In the genomic region with DNA sequence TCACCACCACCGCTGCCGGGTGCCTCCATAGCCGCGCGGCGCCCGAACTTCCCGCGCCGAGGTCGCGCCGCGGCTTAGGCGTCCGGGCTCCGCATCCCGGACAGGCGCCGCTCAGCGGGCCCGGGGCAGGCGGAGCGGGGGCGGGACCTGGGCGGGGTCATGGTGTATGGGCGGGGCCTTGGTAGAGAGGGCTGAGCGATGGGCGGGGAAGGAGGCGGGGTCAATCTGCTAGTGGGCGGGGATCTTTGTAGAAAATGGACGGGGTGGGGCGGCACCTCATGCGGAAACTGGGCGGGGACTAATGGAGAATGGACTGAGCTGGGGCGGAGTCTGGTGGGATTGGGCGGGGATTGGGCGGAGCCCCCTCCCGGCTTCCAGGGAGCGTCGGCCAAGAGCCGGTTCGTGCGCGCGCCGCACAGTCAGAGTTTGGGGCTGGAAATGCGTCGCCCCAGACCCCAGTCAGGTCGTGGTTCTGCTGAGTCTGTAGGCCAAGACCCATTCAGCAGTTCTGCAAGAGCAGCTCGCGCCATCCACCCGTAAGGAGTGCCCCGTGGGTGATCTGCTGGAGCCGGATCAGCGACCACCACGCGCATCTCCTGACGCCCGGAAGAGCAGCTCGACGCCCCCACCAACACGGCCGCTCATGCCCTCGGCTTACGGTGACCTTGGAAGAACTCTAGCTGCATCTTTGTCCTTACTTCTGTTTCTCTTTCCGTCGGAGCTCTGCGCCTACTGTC, we compare ENCODE assay signal across 8 mouse cellular contexts. TPM values are rescaled to one million over a fixed set of nuclear protein-coding genes. Genes with fewer than 3 reads are reported as not detected.
DNase-seq lines count a peak whose midpoint lies in the region; ATAC-seq and TF ChIP-seq lines count a peak whose summit lies in the region.

Prex1 (minus strand) TSS at position 143 of the 737 bp plus-strand sequence.

- H3K27me3 ChIP-seq in hindbrain, embryonic 10.5 days (ENCODE audit: insufficient read depth, poor library complexity, severe bottlenecking) = peaks cover 5% of the 10 kb centered on the region; the same call in 1 of the 2 replicates
- H3K27me3 ChIP-seq in lung, embryonic 15.5 days = 0 out of 2 replicates have a peak, but pooled peaks cover 5% of the 10 kb centered on the region

- H3K9me3 ChIP-seq in hindbrain, embryonic 10.5 days = no peaks in the 10 kb centered on the region
- no peaks in the 10 kb centered on the region for H3K9me3 ChIP-seq in lung, embryonic 15.5 days

- peaks cover 6% of the 10 kb centered on the region; the same call in 1 of the 2 replicates for H3K36me3 ChIP-seq in hindbrain, embryonic 10.5 days
- no peaks in the 10 kb centered on the region for H3K36me3 ChIP-seq in lung, embryonic 15.5 days

- peak; percentile 30 for TF ChIP-seq POLR2A in olfactory bulb, adult 2 months (IDR thresholded peaks at IDR 0.05; ENCODE audit: insufficient read depth, low read depth, low read length)

- peak; percentile 93 for ATAC-seq in lung, embryonic 15.5 days (ENCODE audit: borderline replicate concordance, extremely low read depth, low FRiP score, low TSS enrichment)

- peak within 1 kb of the TSS; percentile 51 for H3K9ac ChIP-seq in lung, embryonic 15.5 days

- H3K4me2 ChIP-seq in lung, embryonic 15.5 days = peak within 1 kb of the TSS; percentile 97

- H3K4me1 ChIP-seq in hindbrain, embryonic 10.5 days (replicated peaks) = peaks cover 89% of the 10 kb centered on the region
- H3K4me1 ChIP-seq in lung, embryonic 15.5 days = peaks cover 11% of the 10 kb centered on the region
- peaks cover 24% of the 10 kb centered on the region for H3K4me1 ChIP-seq in olfactory bulb, adult 2 months (ENCODE audit: control insufficient read depth, insufficient read depth, low read length)

- peak within 1 kb of the TSS; percentile 91 for H3K4me3 ChIP-seq in hindbrain, embryonic 10.5 days
- H3K4me3 ChIP-seq in lung, embryonic 15.5 days = peak within 1 kb of the TSS; percentile 60
- peak within 1 kb of the TSS; percentile 68 for H3K4me3 ChIP-seq in olfactory bulb, adult 2 months (ENCODE audit: insufficient read depth, low read depth, low read length)

- H3K27ac ChIP-seq in hindbrain, embryonic 10.5 days = peak within 1 kb of the TSS; percentile 95
- H3K27ac ChIP-seq in lung, embryonic 15.5 days = peak within 1 kb of the TSS; percentile 45
- H3K27ac ChIP-seq in olfactory bulb, adult 2 months (ENCODE audit: insufficient read depth, low read depth, low read length) = peak within 1 kb of the TSS; percentile 38

- TF ChIP-seq CTCF in olfactory bulb, adult 2 months (IDR thresholded peaks at IDR 0.05; ENCODE audit: insufficient read depth, low read depth, low read length) = no peak

- under 1% methylated on average over 69 of the region's 69 CpGs for WGBS in hindbrain, embryonic 10.5 days
- 1% methylated on average over 52 of the region's 69 CpGs for WGBS in lung, embryonic 15.5 days
- under 1% methylated on average over 68 of the region's 69 CpGs for WGBS in olfactory bulb, adult 2 months

- peak; percentile 98 for DNase-seq in Muller cell, postnatal 12 days (ENCODE audit: inconsistent ontology term)
- peak; percentile 100 for DNase-seq in cerebellum, postnatal 10 days
- peak; percentile 92 to 98 for DNase-seq in frontal cortex, adult 2 months (ENCODE audit: extremely low spot score in 1 of 2, low spot score in 1 of 2)
- peak; percentile 99 for DNase-seq in hindbrain, embryonic 10.5 days (ENCODE audit: low spot score)
- peak; percentile 91 for DNase-seq in layer of hippocampus, adult 9-10 months (ENCODE audit: low spot score)
- peak; percentile 94 to 95 for DNase-seq in thymus, adult 18-20 months

RNA-seq across cellular contexts. Expression of gene Prex1, which starts in this region (rescaled TPM):
- polyA plus RNA-seq in frontal cortex, adult 2 months (2012; rRNA removed) = 101 and 102 TPM in 2 replicates
- polyA plus RNA-seq in hindbrain, embryonic 10.5 days (2016; fragmentation: Nextera tagmentation; extraction: Ambion mirVana) = 36.8 and 44.1 TPM in 2 replicates
- polyA plus RNA-seq in lung, embryonic 15.5 days (2015; fragmentation: Nextera tagmentation; extraction: Ambion mirVana) = 10.2 and 10.6 TPM in 2 replicates
- not detected in 2 replicates for polyA plus RNA-seq in olfactory bulb, adult 2 months (2012; ENCODE audit: insufficient read depth, insufficient read length, low replicate concordance, missing spikeins)

Comparison
In these comparisons a context has a peak if more than half of its experiments do, and no peak if none do; other contexts are left out.
1. Peak in every context shown above with its lines: DNase-seq, ATAC-seq, H3K4me3 ChIP-seq and H3K27ac ChIP-seq.
2. H3K27ac ChIP-seq: peak in every context shown above with its lines; median percentile 95 in hindbrain, embryonic 10.5 days; 45 in lung, embryonic 15.5 days; 38 in olfactory bulb, adult 2 months.